8 mouse cellular contexts compared by ENCODE assay signal in the genomic region with DNA sequence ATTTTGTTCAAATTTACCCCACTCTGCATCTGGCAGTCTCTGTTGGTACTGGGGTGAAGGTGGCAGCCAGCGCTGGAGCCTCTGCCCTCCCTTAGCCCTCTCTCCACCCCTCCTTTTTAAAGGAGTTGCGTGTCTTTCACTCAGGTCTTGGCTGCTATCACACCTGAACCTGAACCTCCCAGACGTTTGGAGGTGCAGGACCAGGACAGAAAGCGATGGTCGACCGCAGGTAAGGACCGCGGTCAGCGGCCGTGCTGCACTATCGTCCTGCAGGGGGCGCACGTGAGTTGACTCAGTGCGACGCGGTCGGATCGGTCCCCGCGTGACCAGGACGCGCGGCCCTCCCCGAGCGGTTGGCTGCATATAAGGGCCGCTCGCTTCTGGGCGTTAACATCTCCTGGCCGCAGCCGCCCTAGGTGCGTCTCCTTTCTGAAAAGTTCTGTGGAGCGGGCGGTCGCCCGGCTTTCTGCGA. TPM values are rescaled to one million over a fixed set of nuclear protein-coding genes. Genes with fewer than 3 reads are reported as not detected.
A peak's percentile ranks its signal among the peaks of the same experiment; 100 is the strongest.
DNase-seq lines count a peak whose midpoint lies in the region; ATAC-seq and TF ChIP-seq lines count a peak whose summit lies in the region.

No protein-coding gene starts in this region.

- H3K27me3 ChIP-seq in ES-Bruce4 (ENCODE audit: control insufficient read depth, insufficient read depth, low read length, poor library complexity, severe bottlenecking) = no peaks in the 10 kb centered on the region
- H3K27me3 ChIP-seq in forebrain, embryonic 15.5 days = peaks cover 9% of the 10 kb centered on the region; the same call in 1 of the 2 replicates
- H3K27me3 ChIP-seq in lung, postnatal 0 days (replicated peaks; ENCODE audit: insufficient read depth, low read length) = 0 out of 2 replicates have a peak, but pooled peaks cover 5% of the 10 kb centered on the region
- no peaks in the 10 kb centered on the region for H3K27me3 ChIP-seq in thymus, adult 2 months (ENCODE audit: control insufficient read depth, insufficient read depth, low read length)

- H3K9me3 ChIP-seq in ES-Bruce4 (replicated peaks; ENCODE audit: control insufficient read depth, insufficient read depth, low read length, poor library complexity, severe bottlenecking) = 0 out of 2 replicates have a peak, but pooled peaks cover under 1% of the 10 kb centered on the region
- H3K9me3 ChIP-seq in forebrain, embryonic 15.5 days = no peaks in the 10 kb centered on the region
- no peaks in the 10 kb centered on the region for H3K9me3 ChIP-seq in lung, postnatal 0 days (ENCODE audit: low read length)

- no peak for TF ChIP-seq POLR2A in ES-Bruce4 (IDR thresholded peaks at IDR 0.05; ENCODE audit: insufficient read depth, low read length)
- TF ChIP-seq POLR2A in olfactory bulb, adult 2 months (IDR thresholded peaks at IDR 0.05; ENCODE audit: insufficient read depth, low read depth, low read length) = no peak
- TF ChIP-seq POLR2A in thymus, adult 2 months (IDR thresholded peaks at IDR 0.05; ENCODE audit: control insufficient read depth, extremely low read depth, insufficient read depth, low read length, poor library complexity) = no peak

- no peak overlapping the region for H3K27ac ChIP-seq in ES-Bruce4 (ENCODE audit: insufficient read depth, low read length)
- no peak overlapping the region for H3K27ac ChIP-seq in forebrain, embryonic 15.5 days (replicated peaks)
- H3K27ac ChIP-seq in lung, postnatal 0 days (ENCODE audit: low read length) = no peak overlapping the region
- H3K27ac ChIP-seq in olfactory bulb, adult 2 months (ENCODE audit: insufficient read depth, low read depth, low read length) = no peak overlapping the region
- H3K27ac ChIP-seq in thymus, adult 2 months (ENCODE audit: control insufficient read depth, insufficient read depth, low read length) = no peak overlapping the region

- DNase-seq in cerebellum, adult 11-12 months = peak; percentile 55
- DNase-seq in heart, postnatal 25 days (ENCODE audit: low spot score) = peak; percentile 29
- DNase-seq in layer of hippocampus, adult 18-20 months (ENCODE audit: low spot score in 2 of 2) = peak; percentile 16 to 59
- peak; percentile 71 for DNase-seq in lung, postnatal 0 days (ENCODE audit: low spot score)
- DNase-seq in thymus, adult 2 months = peak; percentile 78

- peak overlapping the region; percentile 61 for H3K4me2 ChIP-seq in forebrain, embryonic 15.5 days (replicated peaks)
- peak overlapping the region; percentile 52 for H3K4me2 ChIP-seq in lung, postnatal 0 days (replicated peaks; ENCODE audit: low read depth, low read length)

- ATAC-seq in forebrain, embryonic 15.5 days (replicated peaks) = peak; percentile 67
- ATAC-seq in lung, postnatal 0 days = peak; percentile 80

- peak; percentile 49; the same call in 1 of the 2 replicates for TF ChIP-seq EP300 in ES-Bruce4 (IDR thresholded peaks at IDR 0.05; ENCODE audit: insufficient read depth, low read depth, low read length)
- no peak for TF ChIP-seq EP300 in lung, postnatal 0 days (IDR thresholded peaks at IDR 0.05)

- peak overlapping the region; percentile 57 for H3K4me3 ChIP-seq in ES-Bruce4 (ENCODE audit: low read depth, low read length)
- H3K4me3 ChIP-seq in forebrain, embryonic 15.5 days = peak overlapping the region; percentile 41
- H3K4me3 ChIP-seq in lung, postnatal 0 days (ENCODE audit: low read depth, low read length) = 0 out of 2 replicates have a peak overlapping the region, but pooled peaks have one; percentile 14
- peak overlapping the region; percentile 41 for H3K4me3 ChIP-seq in olfactory bulb, adult 2 months (ENCODE audit: insufficient read depth, low read depth, low read length)
- H3K4me3 ChIP-seq in thymus, adult 2 months (ENCODE audit: control insufficient read depth, insufficient read depth, low read length) = peak overlapping the region; percentile 46

- peaks cover 1% of the 10 kb centered on the region; the same call in 1 of the 2 replicates for H3K36me3 ChIP-seq in ES-Bruce4 (ENCODE audit: control insufficient read depth, insufficient read depth, low read length, poor library complexity, severe bottlenecking)
- peaks cover 9% of the 10 kb centered on the region for H3K36me3 ChIP-seq in forebrain, embryonic 15.5 days
- peaks cover 5% of the 10 kb centered on the region; the same call in 1 of the 2 replicates for H3K36me3 ChIP-seq in lung, postnatal 0 days (ENCODE audit: insufficient read depth, low read length)
- H3K36me3 ChIP-seq in thymus, adult 2 months (ENCODE audit: control insufficient read depth, insufficient read depth, low read length) = peaks cover 10% of the 10 kb centered on the region; the same call in 1 of the 2 replicates

- H3K9ac ChIP-seq in ES-Bruce4 (ENCODE audit: low read depth, poor library complexity, severe bottlenecking) = peak overlapping the region; percentile 25; the same call in 1 of the 2 replicates
- H3K9ac ChIP-seq in forebrain, embryonic 15.5 days (replicated peaks) = peak overlapping the region; percentile 39
- no peak overlapping the region for H3K9ac ChIP-seq in lung, postnatal 0 days (replicated peaks; ENCODE audit: low read depth)

- TF ChIP-seq CTCF in ES-Bruce4 (IDR thresholded peaks at IDR 0.05; ENCODE audit: low read depth, low read length) = peak; percentile 97
- TF ChIP-seq CTCF in lung, postnatal 0 days (IDR thresholded peaks at IDR 0.05) = peak; percentile 95
- peak; percentile 93 for TF ChIP-seq CTCF in olfactory bulb, adult 2 months (IDR thresholded peaks at IDR 0.05; ENCODE audit: insufficient read depth, low read depth, low read length)
- peak; percentile 99 for TF ChIP-seq CTCF in thymus, adult 2 months (IDR thresholded peaks at IDR 0.05; ENCODE audit: borderline replicate concordance, control insufficient read depth, extremely low read depth, insufficient read depth, low read length, poor library complexity)

- H3K4me1 ChIP-seq in ES-Bruce4 (ENCODE audit: control insufficient read depth, insufficient read depth, low read length) = no peaks in the 10 kb centered on the region
- H3K4me1 ChIP-seq in forebrain, embryonic 15.5 days = peaks cover 6% of the 10 kb centered on the region
- no peaks in the 10 kb centered on the region for H3K4me1 ChIP-seq in lung, postnatal 0 days (ENCODE audit: insufficient read depth, low read depth, low read length)
- peaks cover 4% of the 10 kb centered on the region; the same call in 1 of the 2 replicates for H3K4me1 ChIP-seq in olfactory bulb, adult 2 months (ENCODE audit: control insufficient read depth, insufficient read depth, low read length)
- H3K4me1 ChIP-seq in thymus, adult 2 months (replicated peaks; ENCODE audit: control insufficient read depth, insufficient read depth, low read length) = peaks cover 4% of the 10 kb centered on the region

- intact Hi-C loops in heart, postnatal 25 days (cut with DNase I) = loop anchor here (1.0 to 10.0 kb wide), 2 partner anchors 31 to 117 kb away; no protein-coding TSS in a partner anchor

- under 1% methylated on average over 36 of the region's 36 CpGs for WGBS in forebrain, embryonic 15.5 days
- 4% methylated on average over 36 of the region's 36 CpGs for WGBS in lung, postnatal 0 days
- 3% methylated on average over 36 of the region's 36 CpGs for WGBS in olfactory bulb, adult 2 months
- 3% methylated on average over 36 of the region's 36 CpGs for WGBS in thymus, adult 2 months

RNA-seq across cellular contexts. Expression of gene AA467197, which starts 0.8 kb away (rescaled TPM):
- 15.8 and 16.3 TPM in 2 replicates for polyA plus RNA-seq in ES-Bruce4 (2011; ENCODE audit: insufficient read depth, insufficient read length, low read depth, missing spikeins)
- not detected in 2 replicates for polyA plus RNA-seq in forebrain, embryonic 15.5 days (2015; fragmentation: Nextera tagmentation; extraction: Ambion mirVana)
- not detected for total RNA-seq in heart, postnatal 25 days (2021)
- total RNA-seq in layer of hippocampus, adult 18-20 months (2021) = under 1 TPM in 1 of 2 experiments, not detected in 1; 0.59 TPM
- polyA plus RNA-seq in lung, postnatal 0 days (2015; fragmentation: Nextera tagmentation; extraction: Ambion mirVana) = 1.3 and 2.6 TPM in 2 replicates
- not detected in 2 replicates for polyA plus RNA-seq in olfactory bulb, adult 2 months (2012; ENCODE audit: insufficient read depth, insufficient read length, low replicate concordance, missing spikeins)
- 2.6 and 4.4 TPM in 2 replicates for polyA plus RNA-seq in thymus, adult 2 months (2012; rRNA removed)

RNA-seq across cellular contexts. Expression of gene Gatm, which starts 26.5 kb away (rescaled TPM):
- polyA plus RNA-seq in ES-Bruce4 (2011; ENCODE audit: insufficient read depth, insufficient read length, low read depth, missing spikeins) = 4.2 and 5.9 TPM in 2 replicates
- 22.8 and 24.2 TPM in 2 replicates for polyA plus RNA-seq in forebrain, embryonic 15.5 days (2015; fragmentation: Nextera tagmentation; extraction: Ambion mirVana)
- total RNA-seq in heart, postnatal 25 days (2021) = 1 to 10 TPM; 4.4 to 4.8 TPM
- total RNA-seq in layer of hippocampus, adult 18-20 months (2021) = 10 to 100 TPM; 85.0 TPM
- 3.0 and 3.7 TPM in 2 replicates for polyA plus RNA-seq in lung, postnatal 0 days (2015; fragmentation: Nextera tagmentation; extraction: Ambion mirVana)
- not detected in 2 replicates for polyA plus RNA-seq in olfactory bulb, adult 2 months (2012; ENCODE audit: insufficient read depth, insufficient read length, low replicate concordance, missing spikeins)
- polyA plus RNA-seq in thymus, adult 2 months (2012; rRNA removed) = 11.3 and 13.5 TPM in 2 replicates
